Mouse (Mus musculus): ENCODE results near the gene Fam186b.

The Fam186b gene

DNA sequence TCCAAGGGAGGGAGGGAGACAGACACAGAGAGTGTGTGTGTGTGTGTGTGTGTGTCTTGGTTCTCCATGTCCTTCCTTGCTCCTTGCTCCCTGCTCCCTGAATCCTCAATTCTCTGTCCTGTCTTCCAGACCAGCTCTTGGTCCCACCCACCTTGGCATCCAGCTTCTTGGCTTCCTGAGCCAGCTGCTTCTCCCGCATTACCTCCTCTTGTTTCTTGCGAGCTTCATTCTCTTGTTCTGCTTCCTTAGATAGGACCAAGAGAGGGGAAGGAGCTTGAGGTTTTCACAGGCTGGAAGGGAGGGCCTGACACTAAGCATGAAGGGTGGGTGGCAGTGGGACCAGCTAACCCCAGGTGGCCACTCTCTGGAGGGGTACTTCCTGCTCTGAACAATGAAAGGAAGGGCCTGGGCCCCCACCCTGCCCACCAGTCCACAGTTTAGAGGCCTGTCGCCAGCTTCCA is 23.8 kb upstream of the Fam186b start:
- DNase-seq (ENCODE audit: low spot score), result no peak

- no peak for DNase-seq (ENCODE audit: low spot score)
Measured at GRCm38 (mm10) chr15:99318861-99319410, 23.2 kb upstream of the Fam186b start.

GRCm38 (mm10) chr15:99318071-99318470 is 22.4 kb upstream of the Fam186b start:
- DNase-seq (ENCODE audit: low spot score), result no peak

DNA sequence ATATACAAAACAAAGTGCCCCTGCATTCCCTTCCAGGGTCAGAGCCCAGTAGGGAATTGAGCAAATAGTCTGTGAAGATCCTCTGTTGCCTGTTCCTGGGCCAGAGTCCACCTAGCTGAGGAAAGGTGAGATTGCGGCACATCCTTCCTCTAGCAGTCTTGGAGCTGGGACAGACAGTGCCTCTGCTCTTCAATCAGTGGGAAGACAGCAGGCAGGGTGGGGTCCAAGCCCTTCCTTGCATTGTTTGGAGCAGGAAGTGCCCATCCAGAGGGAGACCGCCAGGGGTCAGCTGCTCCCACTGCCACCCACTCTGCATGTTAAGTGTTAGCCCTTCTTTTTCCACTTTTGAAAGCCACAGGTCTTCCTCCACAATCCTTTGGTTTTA is 21.6 kb upstream of the Fam186b start:
- no peak for DNase-seq (ENCODE audit: low spot score)

DNA sequence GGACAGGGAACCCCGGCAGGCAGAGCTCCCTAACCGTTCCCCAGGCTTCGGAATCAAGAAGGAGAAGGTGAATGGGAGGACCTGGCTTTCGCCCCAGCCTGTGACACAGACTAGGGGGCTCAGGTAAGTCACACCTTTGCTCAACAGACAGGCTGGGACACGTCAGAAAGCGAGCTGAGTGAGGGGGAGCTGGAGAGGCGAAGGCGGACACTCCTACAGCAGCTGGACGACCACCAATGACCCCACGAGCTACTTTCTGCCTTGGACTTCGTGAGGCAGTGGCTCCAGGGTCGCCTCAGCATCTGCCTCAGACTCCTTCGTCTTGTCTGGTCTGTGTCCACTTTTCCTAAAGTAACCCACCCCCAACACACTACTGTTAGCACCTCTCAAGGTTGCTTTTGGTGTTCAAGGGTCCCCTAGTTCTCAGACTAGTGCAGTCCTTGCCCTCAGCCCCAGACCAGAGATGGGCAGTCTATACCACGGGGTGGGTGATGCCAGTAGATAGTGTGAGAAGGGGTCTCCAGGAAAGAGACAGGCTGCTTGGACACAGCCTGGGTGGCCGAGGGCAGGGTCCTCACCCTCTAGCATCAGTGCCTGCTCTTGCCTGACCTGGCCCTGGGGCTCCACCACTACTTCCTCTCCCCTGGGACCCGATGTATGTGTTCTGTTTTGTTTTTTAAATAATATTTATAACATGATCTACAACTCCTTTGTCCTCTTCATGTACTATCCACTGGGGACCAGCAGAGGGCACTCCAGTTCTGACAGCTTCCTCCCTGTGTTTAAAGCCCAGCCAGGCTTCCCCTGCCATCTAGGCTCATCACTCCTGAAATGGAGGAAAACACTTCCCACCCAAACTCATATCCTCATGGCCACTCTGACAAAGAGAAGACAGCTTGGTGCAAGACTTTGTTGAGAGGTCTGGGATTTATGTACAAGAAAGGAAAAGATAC is 20.9 kb upstream of the Fam186b start:
- DNase-seq (ENCODE audit: low spot score), result peak; percentile 73

GRCm38 (mm10) chr15:99314891-99315290 is 19.2 kb upstream of the Fam186b start:
- no peak for DNase-seq (ENCODE audit: low spot score)

DNA sequence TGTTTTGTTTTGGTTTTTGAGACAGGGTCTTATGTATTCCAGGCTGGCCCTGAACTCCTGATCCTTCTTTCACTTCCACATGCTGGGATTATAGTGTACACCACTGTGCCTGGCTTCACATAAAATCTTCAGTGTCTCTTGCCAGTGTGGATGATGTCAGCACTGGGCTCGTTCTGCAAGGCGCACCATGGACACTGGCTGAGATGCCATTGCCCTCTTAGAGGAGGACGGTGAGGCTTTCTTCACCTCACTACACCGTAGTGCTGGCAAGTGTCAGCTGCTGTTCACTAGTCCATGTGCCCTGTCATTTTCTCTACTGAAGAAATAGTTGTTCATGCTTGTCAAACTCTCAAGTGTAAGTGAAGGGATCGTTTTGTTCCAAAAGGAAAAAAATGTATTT is 14.9 kb upstream of the Fam186b start:
- DNase-seq (ENCODE audit: low spot score), result no peak

DNA sequence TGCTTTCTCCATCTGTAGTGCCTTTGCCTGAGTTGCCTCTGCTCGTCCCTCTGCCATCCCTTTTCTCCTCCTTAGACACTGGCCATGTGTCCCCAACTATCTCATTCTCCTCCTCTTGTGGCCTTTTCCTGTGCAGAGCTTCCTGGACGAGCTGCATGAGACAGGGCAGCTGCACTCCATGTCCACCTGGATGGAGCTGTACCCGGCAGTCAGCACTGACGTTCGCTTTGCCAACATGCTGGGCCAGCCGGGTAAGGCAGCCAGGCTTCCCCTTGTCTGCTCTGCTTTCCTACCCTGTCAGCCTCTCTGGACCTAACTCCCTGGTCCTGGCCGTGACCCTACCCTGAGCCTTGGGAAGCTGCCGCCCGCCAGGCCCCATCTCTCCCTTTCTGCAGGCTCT is 13.9 kb upstream of the Fam186b start:
- DNase-seq (ENCODE audit: low spot score), result no peak

GRCm38 (mm10) chr15:99307476-99307875 is 11.8 kb upstream of the Fam186b start:
- DNase-seq (ENCODE audit: low spot score), result no peak

- DNase-seq (ENCODE audit: low spot score), result no peak
Measured at GRCm38 (mm10) chr15:99296213-99296612, 525 bp upstream of the Fam186b start.

- peak; percentile 77 for DNase-seq (ENCODE audit: low spot score)
Measured at GRCm38 (mm10) chr15:99294813-99295374, 794 bp downstream of the Fam186b start, which contains the start of gene Prpf40b. Gene Prpf40b (plus strand): TSS chr15:99295087.

DNA sequence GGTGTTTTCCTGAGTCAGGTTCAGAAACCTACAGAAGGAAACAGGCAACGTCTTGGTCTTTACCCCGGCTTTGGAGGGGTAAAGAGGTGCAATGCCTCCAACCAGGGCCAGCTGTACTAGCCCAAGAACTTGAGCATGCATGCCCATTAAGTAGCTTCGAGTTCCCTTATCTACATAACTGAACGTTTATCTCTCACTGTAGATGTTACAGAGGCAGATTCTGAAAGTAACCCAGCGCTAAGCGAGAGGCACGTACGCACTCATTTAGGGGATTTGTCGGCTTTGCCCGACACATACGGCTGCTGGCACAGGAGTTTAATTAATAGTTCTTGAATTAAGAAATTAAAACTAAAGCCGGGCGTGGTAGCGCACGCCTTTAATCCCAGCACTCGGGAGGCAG is 1.4 kb downstream of the Fam186b start:
- no peak for DNase-seq (ENCODE audit: low spot score)

GRCm38 (mm10) chr15:99290586-99290985 is 5.1 kb downstream of the Fam186b start:
- no peak for DNase-seq (ENCODE audit: low spot score)

GRCm38 (mm10) chr15:99285189-99285535 is 10.5 kb downstream of the Fam186b start:
- DNase-seq (ENCODE audit: low spot score), result no peak

- DNase-seq (ENCODE audit: low spot score), result no peak
Measured at GRCm38 (mm10) chr15:99284527-99285188, 11.0 kb downstream of the Fam186b start.

GRCm38 (mm10) chr15:99283456-99283855 is 12.2 kb downstream of the Fam186b start:
- no peak for DNase-seq (ENCODE audit: low spot score)

DNA sequence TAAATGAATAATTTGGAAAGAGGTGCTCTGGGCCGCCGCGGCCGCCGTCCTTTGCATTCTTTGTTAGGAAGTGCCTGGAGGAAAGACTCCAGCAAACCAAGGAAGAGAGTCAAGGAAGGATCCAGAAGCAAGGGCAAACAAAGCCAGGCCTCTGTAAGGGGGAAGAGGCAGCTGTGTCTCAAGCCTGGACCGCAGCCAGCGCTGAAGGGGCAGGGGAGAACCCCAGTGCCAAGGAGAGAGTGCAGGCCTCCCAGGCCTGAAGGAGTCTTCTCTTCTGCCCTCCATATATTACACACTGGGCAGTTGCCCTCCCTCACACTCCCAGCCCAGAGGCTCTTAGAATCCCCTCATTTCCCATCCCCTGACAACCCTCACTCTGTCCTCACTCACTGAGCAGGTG is 17.4 kb downstream of the Fam186b start:
- DNase-seq (ENCODE audit: low spot score), result no peak

DNA sequence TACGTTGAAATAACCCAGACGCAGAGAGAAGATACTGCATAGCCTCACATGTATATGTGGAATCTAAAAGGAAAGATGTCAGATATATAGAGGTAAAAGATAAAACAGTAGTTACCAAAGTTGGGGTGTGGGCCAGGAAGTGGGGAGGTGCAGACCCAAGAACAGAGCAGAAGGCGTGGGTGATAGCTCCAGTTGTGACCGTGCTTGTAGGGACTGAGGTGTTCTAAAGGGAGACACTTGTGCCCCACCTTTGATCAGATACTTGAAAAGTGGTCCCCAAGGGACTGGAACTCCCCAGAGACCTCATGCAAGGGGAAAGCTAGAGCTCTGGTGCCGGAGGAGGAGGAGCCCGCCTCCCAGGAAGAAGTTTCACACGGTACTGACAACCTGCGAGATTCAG is 19.6 kb downstream of the Fam186b start:
- DNase-seq (ENCODE audit: low spot score), result no peak

GRCm38 (mm10) chr15:99265679-99266078 is 30.0 kb downstream of the Fam186b start:
- DNase-seq (ENCODE audit: low spot score), result peak; percentile 71

GRCm38 (mm10) chr15:99264363-99264762 is 31.3 kb downstream of the Fam186b start:
- no peak for DNase-seq (ENCODE audit: low spot score)

DNA sequence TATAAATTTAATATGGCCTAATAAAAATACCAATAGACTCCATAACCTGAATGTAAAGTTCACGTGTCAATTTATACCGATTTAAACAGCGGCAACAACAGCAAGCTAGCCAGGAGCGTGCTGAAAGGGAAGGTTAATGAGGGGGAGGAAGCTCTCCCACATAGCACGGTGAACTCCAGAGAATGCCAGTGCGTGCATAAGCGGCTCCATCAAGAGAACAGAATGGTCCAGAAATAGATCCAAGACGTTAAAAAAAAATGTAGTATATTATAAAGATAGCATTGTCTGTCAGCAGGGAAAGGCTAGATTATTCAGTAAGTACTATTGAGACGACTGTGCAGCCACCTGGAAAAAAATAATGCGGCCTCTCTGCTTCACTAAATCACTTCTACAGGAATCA is 33.0 kb downstream of the Fam186b start:
- DNase-seq (ENCODE audit: low spot score), result no peak

GRCm38 (mm10) chr15:99259730-99260252 is 35.9 kb downstream of the Fam186b start:
- no peak for DNase-seq (ENCODE audit: low spot score)

Measured in layer of hippocampus, adult 9-10 months (tissue).